Mouse (Mus musculus) thymus, adult 2 months (tissue): ENCODE data around the gene Hint2.

Experiments used
- CTCF ChIP-seq: fragments of 200-500 bp; IDR thresholded peaks from 2 replicates; pipeline ENCODE4 v1.5.1; 2012; ENCODE audit warnings: mild to moderate bottlenecking, control low read depth, low read length, moderate library complexity, borderline replicate concordance; ENCODE audit not compliant: control insufficient read depth, poor library complexity, insufficient read depth; ENCODE audit errors: extremely low read depth
- POLR2A ChIP-seq: fragments of 200-500 bp; IDR thresholded peaks from 2 replicates; pipeline ENCODE4 v1.6.1; 2012; ENCODE audit warnings: mild to moderate bottlenecking, low read length, control low read depth, moderate library complexity; ENCODE audit not compliant: control insufficient read depth, poor library complexity, insufficient read depth; ENCODE audit errors: extremely low read depth

- TF ChIP-seq POLR2A = no peak
- TF ChIP-seq CTCF = no peak
These were observed 36.0 kb downstream of the Hint2 start for GRCm38 (mm10) chr4:43620146-43620778.
